Mouse (Mus musculus): ENCODE results near the gene Efcab9. TPM values are rescaled to one million over a fixed set of nuclear protein-coding genes. Genes with fewer than 3 reads are reported as not detected.

The Efcab9 gene
- total and polyA plus RNA-seq, 3 experiments: 0.77 to 1.3 TPM; not detected in 1

DNA sequence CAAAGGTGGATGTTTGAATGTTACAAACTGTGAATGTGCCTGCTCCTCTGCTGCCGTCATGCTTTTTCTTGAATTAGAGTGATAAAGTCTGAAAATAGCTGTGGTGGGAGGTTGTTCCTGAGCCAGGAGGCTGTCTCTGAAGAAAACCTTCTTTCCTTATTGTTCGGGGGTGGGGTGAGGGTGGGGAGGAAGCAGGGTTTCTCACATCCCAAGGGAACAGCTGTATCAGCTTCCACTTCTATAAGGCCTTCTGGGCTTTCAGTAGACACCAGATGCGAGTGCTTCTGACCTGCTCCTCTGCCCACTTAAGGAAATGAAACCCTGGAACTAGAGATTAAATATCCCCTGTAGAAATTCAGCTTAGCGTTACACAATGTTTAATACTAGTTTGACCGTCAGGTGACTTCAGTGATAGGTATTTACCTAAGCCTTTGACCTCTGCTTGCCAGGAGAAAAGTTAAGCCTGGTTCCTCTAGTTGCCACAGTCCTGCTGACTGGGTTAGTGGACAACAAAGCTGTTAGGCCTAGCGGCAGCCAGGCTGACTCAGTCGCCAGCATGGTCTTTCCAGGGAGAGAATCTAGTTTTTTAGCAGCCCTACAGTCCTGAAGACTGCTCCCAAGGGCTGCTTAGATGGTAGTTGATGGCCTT, 26.7 kb downstream of the Efcab9 start:
- TF ChIP-seq NELFE (IDR thresholded peaks at IDR 0.05; ENCODE audit: low read depth, low read length) (no peak), ELF1 (IDR thresholded peaks at IDR 0.05; ENCODE audit: low read depth, low read length) (no peak), TBP (IDR thresholded peaks at IDR 0.05; ENCODE audit: low read depth, low read length) (no peak), MAZ (IDR thresholded peaks at IDR 0.05; ENCODE audit: low read depth, low read length) (no peak), USF2 (IDR thresholded peaks at IDR 0.05; ENCODE audit: borderline replicate concordance in 1 of 2, insufficient read depth in 1 of 2, low read depth in 1 of 2, low read length in 2 of 2) (no peak), POLR2AphosphoS2 (IDR thresholded peaks at IDR 0.05; ENCODE audit: low read length) (no peak), HCFC1 (IDR thresholded peaks at IDR 0.05; ENCODE audit: low read depth, low read length) (no peak), POLR2AphosphoS5 (IDR thresholded peaks at IDR 0.05; ENCODE audit: borderline replicate concordance, low read depth, low read length) (no peak), CHD2 (IDR thresholded peaks at IDR 0.05; ENCODE audit: low read length) (no peak), ZNF384 (IDR thresholded peaks at IDR 0.05; ENCODE audit: low read depth, low read length) (no peak), CTCF (IDR thresholded peaks at IDR 0.05 in 2 of 3, conservative IDR thresholded peaks at IDR 0.05 in 1 of 3; ENCODE audit: control insufficient read depth in 1 of 3, insufficient read depth in 1 of 3, low read depth in 2 of 3, low read length in 3 of 3, poor library complexity in 1 of 3, severe bottlenecking in 1 of 3) (no peak), CHD1 (IDR thresholded peaks at IDR 0.05; ENCODE audit: low read depth, low read length) (no peak), TAL1 (IDR thresholded peaks at IDR 0.05; ENCODE audit: low read length) (no peak), ZMIZ1 (IDR thresholded peaks at IDR 0.05; ENCODE audit: low read depth, low read length) (no peak), SIN3A (IDR thresholded peaks at IDR 0.05; ENCODE audit: low read length) (no peak), UBTF (IDR thresholded peaks at IDR 0.05; ENCODE audit: borderline replicate concordance, insufficient read depth, low read depth, low read length) (no peak), TCF12 (IDR thresholded peaks at IDR 0.05; ENCODE audit: low read depth, low read length) (no peak), NRF1 (IDR thresholded peaks at IDR 0.05; ENCODE audit: insufficient read depth, low read depth, low read length, poor library complexity, severe bottlenecking) (no peak), E2F4 (IDR thresholded peaks at IDR 0.05; ENCODE audit: borderline replicate concordance, low read depth, low read length) (no peak), MAFK (IDR thresholded peaks at IDR 0.05; ENCODE audit: borderline replicate concordance, low read depth, low read length) (no peak)
- H3K9me3 ChIP-seq (replicated peaks; ENCODE audit: insufficient read depth, low read length): no peaks in the 10 kb centered on the region
- no peak overlapping the region for H3K9ac ChIP-seq (ENCODE audit: control insufficient read depth, low read depth, low read length, poor library complexity, severe bottlenecking)
- H3K27me3 ChIP-seq (ENCODE audit: control insufficient read depth in 1 of 2, insufficient read depth in 2 of 2, low read length in 2 of 2): no peaks in the 10 kb centered on the region
- no peaks in the 10 kb centered on the region for H3K79me2 ChIP-seq (ENCODE audit: control insufficient read depth, insufficient read depth, low read length, poor library complexity)
- H3K27ac ChIP-seq (ENCODE audit: control insufficient read depth, low read depth, low read length): no peak overlapping the region
- no peak overlapping the region for H3K4me3 ChIP-seq (ENCODE audit: control insufficient read depth in 1 of 2, insufficient read depth in 1 of 2, low read depth in 2 of 2, low read length in 2 of 2)
- no peaks in the 10 kb centered on the region; a peak in 1 of 4 replicates for H3K36me3 ChIP-seq (ENCODE audit: control insufficient read depth in 1 of 2, insufficient read depth in 2 of 2, low read length in 2 of 2)
- no peak for DNase-seq (ENCODE audit: low read depth, low spot score)
- H3K4me1 ChIP-seq (ENCODE audit: control insufficient read depth in 1 of 2, insufficient read depth in 2 of 2, low read length in 2 of 2): no peaks in the 10 kb centered on the region

DNA sequence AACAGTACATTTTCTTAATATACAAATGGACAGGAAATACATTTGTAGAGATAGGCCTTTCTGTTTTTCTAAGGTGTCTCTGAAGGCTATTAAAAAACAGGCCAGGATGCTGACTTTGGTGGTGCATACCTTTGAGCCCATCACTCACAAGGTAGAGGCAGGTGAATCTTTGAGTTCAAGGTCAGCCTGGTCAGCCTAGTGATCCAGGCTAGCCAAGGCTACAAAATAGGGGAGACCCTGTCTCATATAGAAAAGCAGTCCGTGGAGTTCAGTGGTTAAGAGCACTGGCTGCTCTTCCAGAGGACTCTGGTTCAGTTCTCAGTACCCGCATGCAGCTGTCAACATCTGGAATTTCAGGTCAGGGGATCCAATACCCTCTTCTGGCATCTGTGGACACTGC, 28.2 kb downstream of the Efcab9 start:
- H3K9ac ChIP-seq (ENCODE audit: control insufficient read depth, low read depth, low read length, poor library complexity, severe bottlenecking): no peak overlapping the region
- no peaks in the 10 kb centered on the region for H3K27me3 ChIP-seq (ENCODE audit: control insufficient read depth in 1 of 2, insufficient read depth in 2 of 2, low read length in 2 of 2)
- H3K4me1 ChIP-seq (ENCODE audit: control insufficient read depth in 1 of 2, insufficient read depth in 2 of 2, low read length in 2 of 2): no peaks in the 10 kb centered on the region
- TF ChIP-seq KAT2A (conservative IDR thresholded peaks at IDR 0.05; ENCODE audit: low read depth, low read length) (no peak), MAX (IDR thresholded peaks at IDR 0.05; ENCODE audit: low read length) (no peak), RCOR1 (IDR thresholded peaks at IDR 0.05; ENCODE audit: low read depth, low read length) (no peak), MYC (IDR thresholded peaks at IDR 0.05; ENCODE audit: low read depth, low read length) (no peak), POLR2AphosphoS2 (IDR thresholded peaks at IDR 0.05; ENCODE audit: low read length) (no peak)
- no peak overlapping the region for H3K4me3 ChIP-seq (ENCODE audit: control insufficient read depth in 1 of 2, insufficient read depth in 1 of 2, low read depth in 2 of 2, low read length in 2 of 2)
- no peak overlapping the region for H3K27ac ChIP-seq (ENCODE audit: control insufficient read depth, low read depth, low read length)
- no peaks in the 10 kb centered on the region; a peak in 1 of 4 replicates for H3K36me3 ChIP-seq (ENCODE audit: control insufficient read depth in 1 of 2, insufficient read depth in 2 of 2, low read length in 2 of 2)
- no peaks in the 10 kb centered on the region for H3K9me3 ChIP-seq (replicated peaks; ENCODE audit: insufficient read depth, low read length)
- no peaks in the 10 kb centered on the region for H3K79me2 ChIP-seq (ENCODE audit: control insufficient read depth, insufficient read depth, low read length, poor library complexity)
- DNase-seq (ENCODE audit: low read depth, low spot score): no peak

All from MEL (cell line).